Mouse (Mus musculus): ENCODE results near the gene Pla2g4e.
"Not testable (repeated sequence)": the region's sequence is repeated elsewhere in the genome, so short reads cannot be mapped to it uniquely, and the experiment has no call there.

Gene Pla2g4e

DNA sequence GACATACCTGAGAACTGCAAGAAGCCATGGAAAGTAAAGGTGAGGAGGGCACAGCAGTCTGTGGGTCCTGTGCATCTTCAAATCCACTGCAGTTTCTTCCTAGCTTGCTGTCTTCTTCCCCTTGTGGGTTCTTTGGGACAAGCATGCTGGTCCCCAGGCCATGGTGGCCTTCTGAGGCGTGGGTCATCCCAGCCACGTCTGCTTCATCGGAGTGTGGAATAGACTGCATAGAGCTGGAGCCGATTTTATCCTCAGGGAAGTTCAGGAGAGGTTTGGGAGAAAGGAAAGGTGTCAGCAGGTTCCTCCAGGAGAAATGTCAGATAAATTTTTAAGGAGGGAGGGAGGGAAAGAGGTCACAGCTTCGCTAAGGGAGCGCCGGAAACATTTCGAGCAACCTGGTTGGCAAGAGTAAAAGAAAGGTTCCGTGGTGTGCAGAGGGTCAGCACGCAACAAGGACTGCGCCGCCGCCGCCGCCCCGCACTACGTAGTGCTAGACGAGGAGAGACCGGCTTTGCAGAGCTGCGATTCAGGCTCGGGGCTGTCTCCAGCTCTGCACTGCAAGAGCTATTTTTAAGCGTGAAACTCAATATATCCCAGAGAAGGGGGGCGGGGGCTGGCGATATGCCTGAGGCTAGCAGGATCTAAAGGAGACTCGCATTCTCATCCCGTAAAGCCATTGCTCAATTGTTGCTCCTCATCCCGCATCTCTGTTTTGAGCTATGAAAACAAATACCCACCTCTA is at the start of gene Pla2g4e:
Pla2g4e (minus strand) TSS at position 657 of the 742 bp plus-strand sequence.
- peak; percentile 6 for DNase-seq (ENCODE audit: low read depth)

DNA sequence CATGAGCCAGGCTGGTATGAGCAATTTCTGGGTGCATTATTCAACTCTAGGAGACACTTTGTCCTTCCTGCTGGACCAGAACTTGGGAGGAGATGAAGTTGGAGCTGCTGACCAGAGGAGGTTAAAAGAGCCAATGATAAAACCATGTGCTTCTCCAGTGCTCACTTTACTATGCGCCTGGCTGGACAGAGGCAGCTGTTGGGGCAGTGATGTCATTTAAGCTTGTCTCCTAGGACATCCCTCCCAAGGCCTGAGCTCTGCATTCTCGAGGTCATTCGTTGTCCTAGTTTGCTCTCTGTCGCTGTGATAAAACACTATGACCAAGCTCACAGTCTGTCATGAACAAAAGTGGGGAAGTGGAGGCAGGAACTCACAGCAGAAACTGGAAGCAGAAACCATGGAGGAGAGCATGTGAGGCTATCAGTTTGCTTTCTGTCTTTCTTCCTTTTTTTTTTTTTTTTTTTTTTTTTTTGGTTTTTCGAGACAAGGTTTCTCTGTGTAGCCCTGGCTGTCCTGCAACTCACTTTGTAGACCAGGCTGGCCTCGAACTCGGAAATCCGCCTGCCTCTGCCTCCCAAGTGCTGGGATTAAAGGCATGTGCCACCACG is 46.4 kb upstream of the Pla2g4e start:
- DNase-seq (ENCODE audit: low read depth): no peak

DNA sequence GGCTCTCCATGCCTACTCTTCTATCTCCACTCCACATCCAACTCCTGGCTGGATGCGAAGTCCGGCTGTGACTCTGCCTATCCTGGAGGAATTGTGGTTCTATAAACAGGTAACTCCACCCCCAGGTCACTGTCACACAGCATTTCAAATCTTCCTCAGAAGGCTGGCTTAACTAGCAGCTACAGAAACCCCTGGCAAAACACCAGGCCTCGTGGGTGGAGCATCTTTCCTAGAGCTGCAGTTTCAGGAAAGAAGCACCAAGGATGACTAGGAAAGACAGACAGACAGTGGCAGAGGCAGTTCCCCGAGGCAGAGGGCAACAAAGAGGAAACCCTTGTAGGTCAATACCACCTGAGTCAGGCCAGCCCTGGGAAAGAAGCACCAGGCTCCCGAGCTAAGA is 43.9 kb upstream of the Pla2g4e start, which contains the start of gene Pla2g4d:
Pla2g4d (minus strand) TSS at position 203 of the 400 bp plus-strand sequence.
- no peak for DNase-seq (ENCODE audit: low read depth)

DNA sequence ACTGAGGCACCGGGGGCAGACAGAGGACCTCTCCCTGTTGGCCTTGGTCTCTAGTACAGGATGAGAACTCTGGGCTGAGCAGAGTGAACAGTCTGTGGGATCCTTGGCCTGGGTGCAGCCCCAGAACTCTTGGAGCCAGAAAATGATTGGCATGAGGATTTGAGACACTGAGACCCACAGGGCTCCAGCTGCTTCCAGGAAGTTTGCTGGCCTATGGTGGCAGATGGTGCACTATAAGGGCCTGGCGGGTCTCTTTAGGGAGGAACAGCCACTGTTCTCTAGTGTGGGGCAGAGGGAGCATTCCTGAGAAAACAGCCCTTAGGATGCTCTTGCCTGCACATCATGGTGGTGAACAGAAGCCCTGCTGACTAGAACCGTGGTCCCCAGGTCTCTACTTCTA is 43.3 kb upstream of the Pla2g4e start:
- DNase-seq (ENCODE audit: low read depth): no peak

DNA sequence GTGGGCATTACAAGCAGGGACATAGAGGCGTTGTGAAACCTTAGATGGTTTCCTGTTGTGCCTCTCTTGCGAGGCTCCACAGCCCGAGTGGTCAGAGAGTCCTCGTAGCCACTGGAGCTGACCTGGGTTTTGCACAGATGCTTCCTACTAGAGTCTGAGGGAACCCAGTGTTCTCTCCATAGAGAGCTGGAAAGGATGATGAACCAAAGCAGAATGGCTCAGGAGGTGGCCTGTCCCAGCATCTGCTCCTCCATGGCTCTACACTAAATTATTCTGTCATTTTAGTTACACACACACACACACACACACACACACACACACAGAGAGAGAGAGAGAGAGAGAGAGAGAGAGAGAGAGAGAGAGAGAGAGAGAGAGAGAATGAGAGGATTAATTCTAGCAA is 40.5 kb upstream of the Pla2g4e start:
- DNase-seq (ENCODE audit: low read depth): no peak

DNA sequence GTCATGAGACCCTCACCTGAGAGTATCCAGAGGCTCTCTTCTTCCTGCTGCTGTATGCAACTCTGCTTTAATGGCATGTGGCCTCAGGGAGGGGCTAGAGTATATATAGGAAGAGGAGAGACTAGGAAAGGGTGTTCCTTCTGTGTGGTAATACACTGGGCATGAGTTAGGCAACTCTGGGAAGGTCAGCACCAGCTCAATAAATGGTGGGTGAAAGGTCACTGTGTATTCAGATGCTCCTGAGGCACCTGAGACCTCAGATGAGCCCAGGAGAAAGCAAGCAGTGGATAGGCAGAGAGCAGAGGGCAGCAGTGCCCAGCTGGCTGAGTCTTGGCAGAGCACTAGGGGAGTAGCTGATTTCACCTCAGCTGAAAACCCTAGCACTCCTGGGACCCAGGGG is 39.6 kb upstream of the Pla2g4e start:
- no peak for DNase-seq (ENCODE audit: low read depth)

DNA sequence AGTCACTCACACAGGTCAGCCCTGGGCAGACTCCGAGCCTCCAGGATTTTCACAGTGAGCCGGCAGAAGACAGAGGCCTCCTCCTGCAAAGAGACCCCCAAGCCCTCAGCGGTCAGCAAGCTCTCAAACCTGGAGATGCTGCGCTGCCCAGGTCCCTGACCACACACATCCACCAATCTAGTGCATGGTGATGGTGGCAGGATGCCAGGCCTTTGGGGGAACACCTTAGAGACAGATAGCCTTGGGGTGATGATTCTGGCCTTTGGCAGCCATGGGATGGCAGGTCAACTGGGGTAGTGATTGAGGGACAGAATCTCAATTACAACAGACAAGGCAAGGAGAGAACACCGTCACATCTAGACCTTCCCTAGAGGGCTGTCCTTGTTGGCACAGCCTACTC is 39.0 kb upstream of the Pla2g4e start:
- no peak for DNase-seq (ENCODE audit: low read depth)

DNA sequence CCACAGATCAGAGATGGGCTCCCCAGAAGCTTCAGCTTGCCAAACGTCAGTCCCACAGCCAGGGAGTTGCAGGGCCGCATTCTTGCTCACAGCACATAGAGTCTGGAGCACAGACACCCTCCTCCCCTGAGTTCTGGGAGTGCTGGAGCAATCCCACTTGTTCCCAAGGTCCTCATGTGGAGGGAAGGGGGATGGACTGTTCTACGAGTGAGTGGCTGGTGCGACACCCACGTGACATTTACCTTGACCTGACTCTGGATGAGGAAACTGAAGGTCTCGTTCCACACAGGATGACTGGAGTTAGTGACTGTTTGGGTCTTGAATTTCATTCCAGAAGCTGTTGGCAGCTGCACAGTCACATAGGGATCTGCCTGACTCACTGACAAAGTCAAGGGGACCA is 38.4 kb upstream of the Pla2g4e start:
- DNase-seq (ENCODE audit: low read depth): no peak

DNA sequence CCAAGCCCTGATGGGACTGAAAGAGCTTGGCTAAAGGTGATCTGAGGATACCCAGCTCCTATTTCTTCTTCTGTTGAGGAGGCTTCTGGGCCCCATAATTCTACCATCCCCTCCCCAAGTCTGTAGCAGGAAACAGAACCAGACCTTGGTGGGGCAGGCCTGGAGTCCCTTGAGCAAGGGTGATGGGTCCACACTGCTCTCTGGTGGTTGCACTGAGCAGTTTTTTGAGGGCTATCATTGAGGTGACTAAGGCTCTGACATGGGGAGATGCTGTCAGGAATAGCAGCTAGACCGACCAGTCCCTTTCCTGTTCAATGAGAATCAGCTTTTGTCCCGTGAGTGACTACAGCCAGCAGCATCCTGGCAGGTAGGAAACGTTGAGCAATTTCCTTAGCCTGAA is 36.1 kb upstream of the Pla2g4e start:
- DNase-seq (ENCODE audit: low read depth): no peak

DNA sequence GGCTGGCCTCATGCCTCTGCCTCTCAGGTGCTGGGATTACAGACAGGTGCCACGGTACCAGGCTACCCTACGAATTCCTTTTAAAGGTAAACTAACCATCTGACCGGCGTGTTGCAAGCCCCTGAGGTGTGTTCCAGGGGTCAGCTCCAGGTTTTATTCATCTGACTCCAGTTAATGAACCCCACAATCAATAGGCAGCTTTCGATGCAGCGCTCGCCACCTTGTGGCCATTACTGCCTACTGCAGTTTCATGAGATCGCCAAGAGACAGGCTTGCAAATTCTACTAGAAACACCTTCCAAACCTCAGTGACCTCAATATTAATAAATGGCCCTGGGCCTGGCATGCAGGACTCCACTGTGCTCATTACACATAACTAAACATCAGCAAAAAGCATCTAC is 34.8 kb upstream of the Pla2g4e start:
- peak; percentile 6 for DNase-seq (ENCODE audit: low read depth)

DNA sequence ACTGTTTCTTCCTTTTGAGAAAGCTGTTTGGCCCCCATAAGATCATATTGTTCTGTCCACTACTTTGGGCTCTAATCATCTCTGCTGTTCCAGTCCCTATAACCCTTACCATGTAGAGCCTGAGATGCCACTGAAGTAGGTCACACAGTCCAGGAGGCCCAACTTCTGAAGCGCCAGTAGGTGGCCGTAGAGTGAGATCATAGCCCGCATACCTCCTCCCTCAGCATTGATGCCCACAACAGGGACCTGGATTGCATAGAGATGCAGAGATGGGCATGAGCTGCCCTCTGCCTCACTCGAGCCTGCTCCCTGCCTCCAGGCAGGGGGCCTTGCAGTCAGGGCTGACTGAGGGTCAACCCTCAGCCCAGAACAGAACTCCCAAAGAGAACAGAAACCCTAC is 31.8 kb upstream of the Pla2g4e start:
- no peak for DNase-seq (ENCODE audit: low read depth)

DNA sequence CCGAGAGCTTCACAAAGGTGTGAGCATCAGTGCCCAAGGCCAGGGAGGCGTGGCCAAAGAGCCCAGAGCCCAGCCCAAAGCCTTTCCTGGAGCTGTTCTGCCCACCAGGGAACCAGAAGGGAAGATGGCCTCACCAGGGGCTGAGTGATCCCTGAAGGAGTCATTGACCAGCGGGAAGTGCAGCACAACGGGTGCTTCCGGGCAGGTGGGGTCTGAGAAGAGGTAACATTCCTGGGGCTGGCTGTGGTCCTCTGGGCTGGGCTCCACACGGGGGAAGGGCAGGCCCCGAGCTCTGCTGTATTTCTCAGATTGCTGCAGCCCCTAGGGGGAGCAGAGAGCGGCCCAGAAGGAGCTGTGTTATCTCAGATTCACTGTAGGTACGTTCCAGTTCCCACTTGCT is 23.5 kb upstream of the Pla2g4e start:
- DNase-seq (ENCODE audit: low read depth): no peak

DNA sequence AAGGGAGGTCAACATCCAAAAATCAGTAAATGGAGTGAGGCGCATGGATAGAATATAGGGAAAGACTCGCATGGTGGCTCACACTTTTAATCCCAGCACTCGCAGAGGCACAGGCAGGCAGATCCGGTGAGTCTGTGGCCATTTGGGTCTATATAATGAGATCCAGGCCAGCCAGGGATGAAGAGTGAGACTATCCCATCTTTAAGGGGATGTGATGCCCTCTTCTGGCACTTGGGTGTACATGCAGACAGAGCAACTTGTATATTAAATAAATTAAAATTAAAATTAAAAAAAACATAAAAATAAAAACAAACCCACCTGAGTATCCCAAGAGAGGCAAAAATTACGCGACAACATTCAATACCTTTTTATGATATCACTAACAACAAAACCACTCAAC is 20.4 kb upstream of the Pla2g4e start:
- no peak for DNase-seq (ENCODE audit: low read depth)

DNA sequence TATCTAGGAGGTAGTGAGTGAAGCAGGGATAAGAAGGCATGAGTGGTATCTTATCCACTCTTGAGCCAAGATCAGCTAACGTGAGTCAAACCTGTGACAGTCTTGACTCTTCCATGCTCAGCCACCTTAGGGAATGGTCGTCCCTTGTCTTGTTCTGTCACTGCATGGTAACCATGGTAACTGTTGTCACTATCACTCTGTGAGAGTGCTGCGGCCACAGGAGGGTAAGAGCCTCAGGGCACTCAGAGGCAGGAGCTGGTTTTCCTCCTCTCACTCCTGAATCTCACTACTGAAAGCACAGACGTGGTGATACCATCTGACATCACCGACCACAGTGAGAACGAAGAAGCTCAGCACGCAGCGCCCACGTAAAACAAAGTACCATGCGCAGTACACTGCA is 19.7 kb upstream of the Pla2g4e start:
- DNase-seq (ENCODE audit: low read depth): no peak

DNA sequence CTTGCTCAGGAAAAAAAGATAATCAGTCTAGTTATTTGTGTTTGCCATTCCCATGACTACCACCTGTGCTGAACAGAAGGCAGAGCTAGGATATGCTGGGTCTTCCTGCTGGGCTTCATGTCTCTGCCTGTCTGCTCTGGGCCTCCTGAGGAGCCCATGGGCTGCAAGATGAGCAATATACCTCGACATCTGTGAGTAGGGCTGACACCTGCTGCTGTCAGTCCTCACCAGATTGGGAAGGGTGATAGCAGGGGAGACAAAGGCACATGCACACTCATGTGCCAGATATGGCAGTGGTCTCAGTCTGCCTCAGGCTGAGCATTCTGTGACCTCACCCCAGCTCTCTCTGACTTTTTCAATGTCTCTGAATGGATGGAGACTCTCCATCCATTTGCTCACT is 17.7 kb upstream of the Pla2g4e start:
- no peak for DNase-seq (ENCODE audit: low read depth)

DNA sequence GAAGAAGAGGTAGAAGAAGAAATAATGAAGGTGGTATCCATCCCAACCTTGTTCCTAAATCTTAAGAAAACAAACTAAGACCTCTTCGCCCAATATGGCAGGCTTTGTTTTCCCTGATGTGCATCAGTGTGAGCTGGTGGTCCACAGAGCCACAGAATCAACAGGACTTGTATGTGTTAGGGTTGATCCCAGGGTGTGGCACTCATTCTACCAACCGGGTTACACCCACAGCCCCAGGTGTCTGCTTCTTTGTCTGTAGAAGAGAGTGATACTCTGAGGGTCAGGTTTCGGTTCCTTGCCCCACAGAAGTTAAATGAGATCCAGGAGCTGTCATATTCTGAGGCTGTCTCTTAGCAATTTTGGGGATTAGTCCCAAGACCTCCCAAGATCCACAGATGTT is 16.2 kb upstream of the Pla2g4e start:
- DNase-seq (ENCODE audit: low read depth): no peak

DNA sequence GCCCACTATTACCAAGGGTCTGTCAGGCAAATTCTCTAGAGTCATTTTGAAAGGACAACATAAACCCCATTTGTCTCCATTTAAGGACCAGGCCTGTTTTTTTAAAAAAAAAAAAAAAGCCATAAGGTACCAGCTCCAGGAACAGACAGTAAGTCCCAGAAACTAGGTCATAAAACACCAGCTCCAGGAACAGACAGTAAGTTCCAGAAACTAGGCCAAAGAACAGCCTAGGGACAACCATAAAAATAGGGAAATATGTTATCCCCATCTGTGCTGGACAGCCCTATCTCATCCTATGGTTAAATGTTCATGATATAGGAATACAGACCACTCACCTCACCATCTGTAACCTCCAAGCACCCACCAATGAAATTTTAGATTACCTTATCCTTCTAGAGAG is 11.1 kb upstream of the Pla2g4e start:
- no peak for DNase-seq (ENCODE audit: low read depth)

DNA sequence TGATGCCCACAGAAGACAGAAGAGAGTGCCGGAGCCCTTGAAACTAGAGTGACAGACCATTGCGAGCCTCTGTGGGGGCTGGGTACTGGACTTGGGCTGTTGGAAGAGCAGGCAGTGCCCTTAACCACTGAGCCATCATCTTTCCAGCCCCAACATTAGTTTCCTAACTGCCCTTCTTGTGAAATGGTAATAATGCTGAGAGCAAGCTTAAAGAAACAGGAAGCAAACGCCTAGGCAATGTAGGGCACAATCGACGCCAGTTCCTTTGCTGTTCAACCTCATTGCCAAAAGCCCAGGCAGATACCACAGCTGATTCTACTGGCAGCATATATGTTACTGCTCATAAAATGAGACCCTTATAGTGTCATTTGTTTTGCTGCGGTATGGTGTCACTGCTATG is 7.5 kb upstream of the Pla2g4e start:
- DNase-seq (ENCODE audit: low read depth): no peak

DNA sequence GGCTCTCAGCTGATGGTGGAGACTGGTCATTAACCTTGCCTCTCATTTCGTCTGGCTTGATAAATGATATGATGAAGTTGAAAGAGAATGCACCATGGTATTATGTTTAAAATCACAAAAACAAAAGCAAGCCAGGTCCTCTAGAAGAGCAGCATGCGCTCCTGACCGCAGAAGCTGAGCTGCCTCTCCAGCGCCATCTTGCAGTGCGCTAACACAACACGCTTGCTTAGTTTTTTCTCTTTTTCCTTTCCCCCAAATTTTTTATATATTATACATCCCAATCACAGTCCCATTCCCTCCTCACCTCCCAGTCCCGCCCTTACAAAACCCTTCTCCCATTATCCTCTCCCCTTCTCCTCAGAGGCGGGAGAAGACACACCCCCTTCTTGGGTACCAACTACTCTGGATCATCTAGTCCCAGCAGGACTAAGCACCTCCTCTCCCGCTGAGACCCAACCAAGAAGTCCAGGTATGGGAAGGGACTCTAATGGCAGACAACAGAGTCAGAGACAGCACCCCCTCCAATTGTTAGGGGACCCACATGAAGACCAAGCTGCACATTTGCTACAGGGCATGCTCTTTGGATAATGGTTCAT is 384 bp upstream of the Pla2g4e start:
- DNase-seq (ENCODE audit: low read depth): no peak

DNA sequence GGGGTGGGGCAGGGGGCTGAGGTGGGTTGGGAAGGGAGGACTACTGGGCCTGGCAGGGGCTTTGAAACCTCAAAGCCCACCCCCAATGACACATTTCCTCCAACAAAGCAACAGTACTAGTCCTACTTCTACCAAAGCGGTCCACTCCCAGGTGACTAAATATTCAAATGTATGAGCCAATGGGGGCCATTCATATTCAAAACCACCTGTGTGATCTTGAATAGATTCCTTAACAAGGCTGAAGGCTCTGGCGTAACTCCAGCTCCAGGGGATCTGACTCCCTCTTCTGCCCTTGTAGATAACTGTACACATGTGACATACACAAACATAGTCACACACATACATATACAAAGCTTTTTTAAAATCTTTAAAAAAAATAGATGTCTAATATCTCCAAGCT is 1.1 kb downstream of the Pla2g4e start:
- no peak for DNase-seq (ENCODE audit: low read depth)

DNA sequence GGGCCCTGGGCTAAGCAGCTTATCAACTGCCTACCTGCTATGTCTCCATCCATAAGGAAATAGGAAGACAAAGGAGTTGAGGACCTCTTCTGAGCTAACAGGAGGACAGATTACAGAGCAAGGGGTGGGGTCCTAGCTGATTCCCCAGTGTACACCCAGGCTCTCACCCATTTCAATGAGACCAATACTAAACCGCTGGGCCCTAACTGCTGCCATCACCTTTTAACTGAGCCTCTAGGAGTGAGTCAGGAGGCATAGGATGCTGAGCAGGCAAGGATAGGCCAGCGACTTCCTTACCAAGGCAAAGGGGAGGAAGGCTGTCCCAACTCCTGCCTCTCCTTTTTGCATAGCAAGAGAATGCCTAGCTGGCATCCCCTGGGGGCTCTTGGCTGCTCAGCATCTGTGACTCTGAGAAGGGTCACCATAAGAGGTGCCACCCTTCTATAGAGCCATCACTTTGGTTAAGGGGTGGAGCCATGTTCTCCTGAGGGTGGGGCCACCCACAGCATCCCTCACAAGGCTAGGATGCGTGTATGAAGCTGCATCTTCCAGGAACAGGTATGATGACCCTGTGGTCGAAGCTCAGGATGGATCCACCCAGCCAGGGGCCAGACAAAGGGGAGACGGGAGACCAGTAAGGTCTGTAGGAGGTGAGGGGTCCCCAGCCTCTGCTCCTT is 2.2 kb downstream of the Pla2g4e start:
- DNase-seq (ENCODE audit: low read depth): no peak

DNA sequence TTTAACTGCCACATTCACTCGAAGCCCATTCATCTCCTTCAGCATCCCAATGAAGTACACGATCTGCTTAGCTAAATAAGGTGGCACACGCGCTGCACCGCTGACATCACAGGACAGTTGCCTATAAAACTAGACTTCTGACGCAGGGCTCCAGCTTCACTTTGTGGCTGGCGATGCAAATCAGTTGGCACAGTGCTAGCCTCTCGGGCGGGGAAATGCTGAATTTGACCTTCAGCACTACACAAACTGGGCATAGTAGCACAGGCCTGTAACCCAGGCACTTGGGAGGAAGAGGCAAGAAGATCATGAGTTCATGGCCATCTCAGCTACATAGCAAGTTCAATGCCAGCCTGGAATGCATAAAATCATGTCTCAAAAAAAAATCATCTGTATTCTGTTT is 6.4 kb downstream of the Pla2g4e start:
- DNase-seq (ENCODE audit: low read depth): not testable (repeated sequence)

DNA sequence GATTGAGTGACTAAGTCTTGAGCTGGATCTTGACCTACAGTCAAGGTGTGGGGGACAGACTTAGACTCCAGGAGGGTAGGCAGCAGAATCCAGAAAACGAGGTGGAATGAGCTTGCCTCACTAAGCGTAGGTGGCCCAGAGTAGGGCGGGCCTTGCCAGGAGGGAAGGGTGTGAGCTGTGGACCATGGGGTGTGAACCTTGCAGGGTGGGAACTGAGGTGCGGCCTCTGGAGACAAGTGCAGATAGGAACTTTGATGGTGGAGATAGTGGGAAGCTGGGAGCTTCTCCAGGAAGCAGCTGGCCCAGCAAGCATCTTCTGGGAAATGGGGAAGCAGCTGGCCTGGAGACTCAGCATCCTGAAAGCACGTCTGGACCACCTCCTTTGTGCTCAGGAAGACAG is 7.4 kb downstream of the Pla2g4e start:
- DNase-seq (ENCODE audit: low read depth): no peak
